Mouse (Mus musculus) neural tube, embryonic 11.5 days (tissue): Measurements from ENCODE around the gene Stap1. TPM values are rescaled to one million over a fixed set of nuclear protein-coding genes. Genes with fewer than 3 reads are reported as not detected.

Experiments
- ATAC-seq: fragments of 200-750 bp; cut with Nextera tagmentation; 2 replicates; pipeline ENCODE4 v1.8.0; 2017; ENCODE audit warnings: moderate number of reproducible peaks, mild to moderate bottlenecking, moderate TSS enrichment, moderate library complexity; ENCODE audit not compliant: insufficient read depth, low FRiP score, low TSS enrichment
- DNase-seq: peaks from one replicate; pipeline ENCODE4 v3.0.0-alpha.2; 2015; ENCODE audit warnings: low spot score
- H3K27ac ChIP-seq: fragments of 300-500 bp; sonication (generic); 2 replicates; pipeline ENCODE4 v1.5.1; 2014; ENCODE audit warnings: low read depth, mild to moderate bottlenecking, low read length
- H3K27me3 ChIP-seq: fragments of 300-500 bp; sonication (generic); 2 replicates; pipeline ENCODE4 v1.6.1; 2014; ENCODE audit warnings: mild to moderate bottlenecking, low read length, mixed read lengths; ENCODE audit not compliant: control insufficient read depth, insufficient read depth
- H3K36me3 ChIP-seq: fragments of 300-500 bp; sonication (generic); 2 replicates; pipeline ENCODE4 v1.6.1; 2014; ENCODE audit warnings: mild to moderate bottlenecking, low read length, moderate library complexity, mixed read lengths; ENCODE audit not compliant: control insufficient read depth, insufficient read depth
- H3K4me1 ChIP-seq: fragments of 300-500 bp; sonication (generic); 2 replicates; pipeline ENCODE4 v1.6.1; 2014; ENCODE audit warnings: low read length, mixed read lengths; ENCODE audit not compliant: control insufficient read depth, insufficient read depth
- H3K4me2 ChIP-seq: fragments of 300-500 bp; sonication (generic); 2 replicates; pipeline ENCODE4 v1.6.1; 2014; ENCODE audit warnings: low read depth, mild to moderate bottlenecking, moderate library complexity
- H3K4me3 ChIP-seq: fragments of 300-500 bp; sonication (generic); 2 replicates; pipeline ENCODE4 v1.5.1; 2014; ENCODE audit warnings: low read depth, low read length
- H3K9ac ChIP-seq: fragments of 300-500 bp; sonication (generic); 2 replicates; pipeline ENCODE4 v1.6.1; 2014; ENCODE audit warnings: mild to moderate bottlenecking, low read length
- H3K9me3 ChIP-seq: fragments of 300-500 bp; sonication (generic); 2 replicates; pipeline ENCODE4 v1.6.1; 2016; ENCODE audit warnings: low read length; ENCODE audit not compliant: control insufficient read depth
- WGBS: fragments of 180-500 bp; shearing (Covaris S2); extraction: QIAGEN DNeasy Blood & Tissue Kit; methylation state at CpG from one replicate; pipeline ENCODE4 v1.1.7; 2014; 5-methylcytosine and 5-hydroxymethylcytosine counted together
- polyA plus RNA-seq: library from polyadenylated mRNA; unstranded; fragments of >200 nt; fragmentation: Nextera tagmentation; extraction: Ambion mirVana; gene quantifications from 2 replicates; pipeline ENCODE4 v1.2.1, GENCODE M21; 2014

Gene Stap1
- 0.15 and 0.46 TPM in 2 replicates for polyA plus RNA-seq

GRCm38 (mm10) chr5:86071538-86071937, at the start of gene Stap1:
Gene Stap1, plus strand, starts transcription at chr5:86071746.
- H3K36me3 ChIP-seq: no peaks in the 10 kb centered on the region
- no peak within 1 kb of the TSS for H3K9ac ChIP-seq
- WGBS: 78% methylated on average over 7 of the region's 7 CpGs

GRCm38 (mm10) chr5:86029820-86030219, 41.7 kb upstream of the Stap1 start:
- Histone ChIP-seq H3K27ac (no peak overlapping the region), H3K4me1 (no peaks in the 10 kb centered on the region), H3K4me3 (no peak overlapping the region), H3K9me3 (no peaks in the 10 kb centered on the region), H3K4me2 (no peak overlapping the region), H3K9ac (no peak overlapping the region), H3K27me3 (no peaks in the 10 kb centered on the region), H3K36me3 (peaks cover 2% of the 10 kb centered on the region; the same call in 1 of the 2 replicates)
- DNase-seq: no peak
- WGBS: 66% methylated on average over 2 of the region's 2 CpGs
- ATAC-seq: no peak

More at GRCm38 (mm10) chr5:86071538-86071937, at the start of gene Stap1:
- Histone ChIP-seq H3K27me3 (no peaks in the 10 kb centered on the region), H3K4me1 (no peaks in the 10 kb centered on the region), H3K4me3 (no peak within 1 kb of the TSS), H3K9me3 (no peaks in the 10 kb centered on the region), H3K4me2 (no peak within 1 kb of the TSS), H3K27ac (no peak within 1 kb of the TSS)
- no peak for DNase-seq
- no peak for ATAC-seq

GRCm38 (mm10) chr5:86063501-86063900, 8.0 kb upstream of the Stap1 start:
- no peak overlapping the region for H3K4me3 ChIP-seq
- peak overlapping the region; percentile 16; the same call in 1 of the 2 replicates for H3K4me2 ChIP-seq
- H3K9me3 ChIP-seq: no peaks in the 10 kb centered on the region
- ATAC-seq: no peak
- H3K27me3 ChIP-seq: no peaks in the 10 kb centered on the region
- no peaks in the 10 kb centered on the region for H3K36me3 ChIP-seq
- no peak for DNase-seq
- H3K4me1 ChIP-seq: peaks cover 7% of the 10 kb centered on the region; the same call in 1 of the 2 replicates
- no peak overlapping the region for H3K9ac ChIP-seq
- H3K27ac ChIP-seq: no peak overlapping the region
- 96% methylated on average over 1 of the region's 1 CpGs for WGBS

- H3K27ac ChIP-seq: peak within 1 kb of the TSS; percentile 58
- H3K36me3 ChIP-seq: no peaks in the 10 kb centered on the region
- peak within 1 kb of the TSS; percentile 76 for H3K4me3 ChIP-seq
- H3K9me3 ChIP-seq: no peaks in the 10 kb centered on the region
- H3K9ac ChIP-seq: peak within 1 kb of the TSS; percentile 85
- no peaks in the 10 kb centered on the region for H3K27me3 ChIP-seq
- DNase-seq: peak; percentile 96
- peak; percentile 92 for ATAC-seq
- WGBS: under 1% methylated on average over 59 of the region's 60 CpGs
- peaks cover 7% of the 10 kb centered on the region; the same call in 1 of the 2 replicates for H3K4me1 ChIP-seq
- peak within 1 kb of the TSS; percentile 51 for H3K4me2 ChIP-seq
These were observed 6.3 kb upstream of the Stap1 start, which contains the start of gene Cenpc1 for GRCm38 (mm10) chr5:86065101-86065875. Gene Cenpc1, minus strand, starts transcription at chr5:86065583.

- peak overlapping the region; percentile 51 for H3K4me2 ChIP-seq
- no peaks in the 10 kb centered on the region for H3K9me3 ChIP-seq
- H3K4me3 ChIP-seq: peak overlapping the region; percentile 76
- peaks cover 7% of the 10 kb centered on the region; the same call in 1 of the 2 replicates for H3K4me1 ChIP-seq
- ATAC-seq (peak; percentile 73), DNase-seq (no peak)
- no peaks in the 10 kb centered on the region for H3K27me3 ChIP-seq
- no peaks in the 10 kb centered on the region for H3K36me3 ChIP-seq
- WGBS: under 1% methylated on average over 17 of the region's 17 CpGs
- H3K27ac ChIP-seq: no peak overlapping the region
- H3K9ac ChIP-seq: no peak overlapping the region
These were observed 5.5 kb upstream of the Stap1 start for GRCm38 (mm10) chr5:86065876-86066550.

GRCm38 (mm10) chr5:86066551-86066929, 5.0 kb upstream of the Stap1 start:
- no peak overlapping the region for H3K27ac ChIP-seq
- under 1% methylated on average over 17 of the region's 17 CpGs for WGBS
- DNase-seq (peak; percentile 86), ATAC-seq (peak; percentile 28; the same call in 1 of the 2 replicates)
- no peaks in the 10 kb centered on the region for H3K27me3 ChIP-seq
- peak overlapping the region; percentile 76 for H3K4me3 ChIP-seq
- H3K36me3 ChIP-seq: no peaks in the 10 kb centered on the region
- no peaks in the 10 kb centered on the region for H3K9me3 ChIP-seq
- peak overlapping the region; percentile 51 for H3K4me2 ChIP-seq
- H3K9ac ChIP-seq: 0 out of 2 replicates have a peak overlapping the region, but pooled peaks have one; percentile 32
- peaks cover 7% of the 10 kb centered on the region; the same call in 1 of the 2 replicates for H3K4me1 ChIP-seq

GRCm38 (mm10) chr5:86068451-86068850, 3.1 kb upstream of the Stap1 start:
- no peaks in the 10 kb centered on the region for H3K27me3 ChIP-seq
- H3K9me3 ChIP-seq: no peaks in the 10 kb centered on the region
- DNase-seq: no peak
- H3K9ac ChIP-seq: no peak overlapping the region
- H3K27ac ChIP-seq: no peak overlapping the region
- 82% methylated on average over 3 of the region's 3 CpGs for WGBS
- no peaks in the 10 kb centered on the region for H3K36me3 ChIP-seq
- H3K4me1 ChIP-seq: peaks cover 7% of the 10 kb centered on the region; the same call in 1 of the 2 replicates
- no peak overlapping the region for H3K4me3 ChIP-seq
- no peak overlapping the region for H3K4me2 ChIP-seq
- ATAC-seq: no peak

GRCm38 (mm10) chr5:86069121-86069520, 2.4 kb upstream of the Stap1 start:
- Histone ChIP-seq H3K27me3 (no peaks in the 10 kb centered on the region), H3K27ac (no peak overlapping the region), H3K36me3 (no peaks in the 10 kb centered on the region), H3K9ac (no peak overlapping the region), H3K4me1 (peaks cover 4% of the 10 kb centered on the region; the same call in 1 of the 2 replicates), H3K4me3 (no peak overlapping the region), H3K9me3 (no peaks in the 10 kb centered on the region), H3K4me2 (no peak overlapping the region)
- DNase-seq (no peak), ATAC-seq (no peak)
- 81% methylated on average over 6 of the region's 6 CpGs for WGBS
